Mouse (Mus musculus) ES-Bruce4 (cell line): ENCODE measurements around the gene Ulk2.

Experiments used
- CTCF ChIP-seq: IDR thresholded peaks from one replicate; pipeline ENCODE4 v1.8.1; 2011; ENCODE audit warnings: low read depth, low read length
- EP300 ChIP-seq: IDR thresholded peaks from 2 replicates; pipeline ENCODE4 v1.6.1; 2011; ENCODE audit warnings: low read depth, low read length; ENCODE audit not compliant: insufficient read depth
- POLR2A ChIP-seq: IDR thresholded peaks from one replicate; pipeline ENCODE4 v1.8.1; 2011; ENCODE audit warnings: low read length; ENCODE audit not compliant: insufficient read depth

GRCm38 (mm10) chr11:61839940-61840339 is 14.9 kb downstream of the Ulk2 start:
- TF ChIP-seq CTCF, result no peak
- TF ChIP-seq POLR2A, result no peak
- TF ChIP-seq EP300, result no peak
